Mouse (Mus musculus): ENCODE measurements around the gene Mup17. TPM values are rescaled to one million over a fixed set of nuclear protein-coding genes. Genes with fewer than 3 reads are reported as not detected.
"Not testable (repeated sequence)": the region's sequence is repeated elsewhere in the genome, so short reads cannot be mapped to it uniquely, and the experiment has no call there.

Gene Mup17
- 2.0 TPM in 1 of 2 replicates, not detected in the other for total RNA-seq (2021)
- long read RNA-seq, partial matches to known transcripts, result 26 of 32 reads
- long read RNA-seq, other reads (novel, unspliced or antisense), result 6 of 32 reads

GRCm38 (mm10) chr4:61595771-61596170 is at the start of gene Mup17:
Mup17 (minus strand) TSS chr4:61595871.
- not testable (repeated sequence) for DNase-seq

DNA sequence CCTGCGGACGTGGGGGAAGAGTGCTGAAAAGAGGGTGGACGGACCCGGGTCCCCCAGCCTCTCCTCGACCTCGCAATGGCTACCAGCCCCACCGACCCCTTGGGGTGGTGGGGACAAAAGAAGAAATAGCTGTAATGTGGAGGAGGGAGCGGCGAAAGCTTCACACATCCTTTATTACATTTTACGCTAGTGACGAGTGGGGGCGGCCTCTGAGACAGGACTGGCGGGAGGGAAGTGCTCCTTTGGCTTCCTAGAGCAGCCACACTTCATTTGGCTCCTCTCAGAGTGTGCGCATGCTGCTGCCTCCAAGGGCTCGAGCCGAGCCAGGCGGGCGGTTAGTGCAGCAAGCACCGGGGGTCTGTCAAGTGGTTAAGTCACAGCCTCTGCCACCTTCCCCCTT is 24.1 kb downstream of the Mup17 start:
- not testable (repeated sequence) for DNase-seq

DNA sequence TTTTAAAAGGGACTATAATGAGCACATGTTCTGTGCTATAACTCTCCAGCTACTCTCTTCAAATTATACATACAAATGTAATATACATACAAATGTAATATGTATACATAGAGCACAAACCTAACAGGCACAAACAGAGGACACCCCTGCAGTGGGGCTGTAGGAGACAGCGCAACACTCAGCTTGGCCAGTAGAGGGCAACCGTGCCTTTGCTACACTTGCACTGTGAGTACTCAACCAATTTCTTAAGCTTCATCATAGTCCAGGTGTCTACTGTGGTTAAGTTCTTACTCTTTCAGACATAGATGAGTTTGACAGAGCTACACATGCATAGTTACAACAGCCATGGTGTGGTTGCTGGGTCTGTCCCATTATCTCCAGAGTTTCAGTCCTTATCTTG is 39.8 kb downstream of the Mup17 start:
- DNase-seq, result not testable (repeated sequence)

Other genes with a start within 250 kb of the Mup17 start
- gene Mup15, start 156.1 kb downstream of the Mup17 start, total RNA-seq (2021), result not detected in 2 replicates
- gene Mup16, start 76.3 kb downstream of the Mup17 start, total RNA-seq (2021), result 3.4 TPM in 1 of 2 replicates, not detected in the other
- not detected in 2 replicates for gene Mup18, start 78.3 kb upstream of the Mup17 start, total RNA-seq (2021)
- 2.2 TPM in 1 of 2 replicates, not detected in the other for gene Mup19, start 186.4 kb upstream of the Mup17 start, total RNA-seq (2021)
- gene Mup5, start 239.4 kb upstream of the Mup17 start, total RNA-seq (2021), result not detected in 2 replicates

All from adrenal gland, postnatal 25 days (tissue).